Mouse (Mus musculus) forelimb bud, embryonic 11.5 days (tissue): ENCODE data around the gene F930015N05Rik.
A peak's percentile ranks its signal among the peaks of the same experiment; 100 is the strongest.

Experiments
- DNase-seq: peaks from one replicate; pipeline ENCODE4 v3.0.0-alpha.2; 2012; ENCODE audit warnings: low read depth, low spot score

F930015N05Rik gene

GRCm38 (mm10) chr11:64436412-64436727, at the start of gene F930015N05Rik:
Gene F930015N05Rik (minus strand): TSS chr11:64436653.
- DNase-seq, result no peak

DNA sequence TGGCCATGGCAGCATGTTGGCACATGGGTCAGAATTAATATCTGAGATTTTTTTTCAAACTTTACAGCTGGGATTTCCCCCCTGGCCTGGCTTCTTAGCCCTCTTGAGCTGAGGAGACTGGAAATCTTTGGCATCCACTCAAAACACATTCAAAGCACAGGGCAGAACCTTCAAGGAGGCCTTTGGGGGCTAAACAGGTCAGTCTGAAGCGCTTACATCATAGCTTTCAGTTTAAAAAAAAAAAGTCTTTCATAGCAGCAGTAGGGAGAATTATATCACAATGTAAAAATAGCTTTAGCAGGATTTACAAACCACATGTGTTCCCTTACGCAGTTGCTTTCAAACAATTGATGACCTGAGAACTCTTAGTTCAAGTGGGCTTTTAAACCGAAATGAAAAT, 45.0 kb upstream of the F930015N05Rik start:
- no peak for DNase-seq

- no peak for DNase-seq
Observed at GRCm38 (mm10) chr11:64473679-64474078, 37.2 kb upstream of the F930015N05Rik start.

DNA sequence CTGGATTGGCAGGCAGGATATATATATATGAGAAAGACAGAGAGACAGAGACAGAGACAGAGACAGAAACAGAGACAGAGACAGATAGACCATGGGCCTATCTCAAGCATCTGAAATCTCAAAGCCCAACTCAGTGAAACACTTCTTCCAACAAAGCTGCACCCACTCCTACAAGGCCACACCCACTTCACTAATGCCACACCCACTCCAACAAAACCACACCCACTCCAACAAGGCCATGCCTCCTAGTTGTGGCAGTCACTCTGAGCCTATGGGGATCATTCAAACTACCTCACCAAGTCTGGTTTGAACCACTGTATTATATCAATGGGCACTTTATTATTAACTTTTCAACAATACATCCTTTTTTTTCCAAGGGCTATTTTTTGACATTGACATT, 34.2 kb upstream of the F930015N05Rik start:
- DNase-seq, result no peak

GRCm38 (mm10) chr11:64468737-64469136, 32.3 kb upstream of the F930015N05Rik start:
- DNase-seq, result no peak

DNA sequence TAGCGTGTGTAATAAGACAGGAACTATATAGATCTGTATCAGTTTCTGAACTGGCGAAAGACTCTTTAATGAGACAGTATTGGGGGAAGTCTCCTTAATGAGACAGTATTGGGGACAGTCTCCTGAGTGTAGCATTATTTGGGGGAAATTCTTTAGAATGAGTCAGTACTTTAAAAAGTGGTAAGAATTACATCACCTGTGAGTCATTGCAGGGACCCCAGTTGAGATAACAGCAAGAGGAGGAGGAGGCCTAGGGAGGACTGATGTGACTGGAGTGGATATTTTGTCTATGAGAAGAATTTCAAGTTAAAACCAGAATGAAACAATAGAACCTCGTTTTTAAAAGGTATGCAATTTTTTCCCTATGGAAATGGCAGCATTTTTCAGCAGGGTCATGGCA, 25.3 kb upstream of the F930015N05Rik start:
- DNase-seq, result no peak

DNA sequence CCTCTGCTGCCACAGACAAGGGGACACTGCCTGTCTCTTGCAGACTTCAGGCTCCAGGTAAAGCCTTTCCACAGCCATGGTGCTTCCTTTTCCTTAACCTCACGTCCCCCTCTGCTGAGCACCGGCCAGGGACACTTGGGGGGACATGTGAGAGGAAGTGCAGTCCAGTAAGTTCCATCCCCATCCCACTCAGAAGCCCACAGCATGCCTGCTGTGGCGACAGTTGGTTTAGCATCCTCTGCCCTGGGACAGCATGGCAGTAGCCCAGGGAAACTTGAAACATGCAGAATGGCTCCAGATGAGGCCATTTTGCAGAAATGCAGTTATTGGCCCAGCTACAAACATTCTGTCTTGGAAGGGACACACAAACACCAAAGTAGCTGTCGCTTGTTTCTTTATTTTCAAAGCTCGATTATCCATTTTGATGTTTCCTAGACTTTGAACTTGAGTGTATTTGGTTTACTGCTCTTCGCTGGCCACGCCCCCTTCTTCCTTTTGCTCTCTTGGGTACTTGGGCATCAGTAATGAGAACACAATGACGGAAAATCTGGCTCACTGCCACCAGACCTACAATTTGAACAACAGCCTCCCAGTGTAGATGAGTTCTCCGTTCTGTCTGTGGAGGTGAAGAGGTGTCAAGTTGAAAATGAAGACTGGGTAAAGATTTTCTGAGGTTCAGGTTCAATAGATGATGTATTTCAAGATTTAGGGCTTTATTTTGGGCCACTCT, 12.3 kb upstream of the F930015N05Rik start:
- no peak for DNase-seq

DNA sequence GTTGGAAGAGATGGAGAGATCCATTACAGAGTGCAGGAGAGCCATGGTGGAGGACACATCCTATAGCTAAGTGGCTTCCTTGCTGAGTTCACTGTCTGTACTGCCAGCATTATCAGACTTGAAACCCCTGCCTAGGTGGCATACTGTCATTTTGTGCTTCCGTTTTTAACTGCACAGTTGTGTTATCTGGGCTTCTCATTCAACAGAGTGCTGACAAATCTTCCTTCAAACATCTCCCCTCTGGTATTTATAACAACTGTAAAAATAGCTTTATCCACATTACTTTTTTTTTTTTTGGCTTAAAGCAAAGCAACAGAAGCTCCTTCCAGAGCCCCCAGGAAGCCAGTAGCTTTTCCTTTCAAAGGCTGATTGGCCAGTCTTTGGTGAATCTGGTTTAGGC, 8.8 kb upstream of the F930015N05Rik start:
- no peak for DNase-seq

DNA sequence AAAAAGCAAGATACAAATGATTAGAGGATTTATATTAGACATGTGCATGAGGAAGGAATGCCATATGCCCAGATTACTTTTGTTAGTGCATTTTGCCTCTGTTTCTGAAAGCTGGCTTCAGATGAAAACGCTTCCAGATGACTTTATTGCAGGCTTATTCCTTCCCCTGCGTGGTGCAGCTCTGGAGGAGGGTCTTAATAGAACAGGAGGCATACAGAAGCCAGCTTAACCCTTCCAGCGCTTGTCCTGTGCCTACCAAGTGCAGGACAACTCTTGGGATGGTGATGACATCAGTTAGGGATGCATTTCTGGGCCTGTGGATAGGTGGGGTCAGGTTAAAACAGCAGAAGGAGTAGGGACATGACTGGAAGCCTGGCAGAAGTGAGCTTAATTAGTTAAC, 6.2 kb upstream of the F930015N05Rik start:
- no peak for DNase-seq

GRCm38 (mm10) chr11:64442119-64442518, 5.7 kb upstream of the F930015N05Rik start:
- peak; percentile 80 for DNase-seq

- DNase-seq, result no peak
Observed at GRCm38 (mm10) chr11:64438909-64439308, 2.5 kb upstream of the F930015N05Rik start.

DNA sequence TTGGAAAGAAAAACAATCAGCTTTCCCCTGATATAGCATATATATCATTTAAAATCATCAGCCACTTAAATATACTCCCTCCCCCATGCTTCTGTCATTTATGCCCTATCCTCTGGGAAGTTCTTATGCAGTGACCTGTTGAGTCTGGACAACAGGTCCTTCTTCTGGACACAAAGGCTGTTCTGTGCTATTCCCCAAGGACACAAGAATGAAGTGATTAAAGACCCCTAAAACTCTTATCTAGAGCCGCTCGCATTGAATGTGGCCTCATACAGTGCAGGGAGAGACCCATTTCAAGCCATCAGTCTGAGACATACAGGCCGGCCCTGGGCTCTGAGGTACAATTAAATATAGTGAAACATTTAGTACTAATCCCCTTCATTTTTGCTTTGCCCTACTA, 1.3 kb upstream of the F930015N05Rik start:
- DNase-seq, result no peak

GRCm38 (mm10) chr11:64436791-64437298, 392 bp upstream of the F930015N05Rik start:
- DNase-seq, result no peak

DNA sequence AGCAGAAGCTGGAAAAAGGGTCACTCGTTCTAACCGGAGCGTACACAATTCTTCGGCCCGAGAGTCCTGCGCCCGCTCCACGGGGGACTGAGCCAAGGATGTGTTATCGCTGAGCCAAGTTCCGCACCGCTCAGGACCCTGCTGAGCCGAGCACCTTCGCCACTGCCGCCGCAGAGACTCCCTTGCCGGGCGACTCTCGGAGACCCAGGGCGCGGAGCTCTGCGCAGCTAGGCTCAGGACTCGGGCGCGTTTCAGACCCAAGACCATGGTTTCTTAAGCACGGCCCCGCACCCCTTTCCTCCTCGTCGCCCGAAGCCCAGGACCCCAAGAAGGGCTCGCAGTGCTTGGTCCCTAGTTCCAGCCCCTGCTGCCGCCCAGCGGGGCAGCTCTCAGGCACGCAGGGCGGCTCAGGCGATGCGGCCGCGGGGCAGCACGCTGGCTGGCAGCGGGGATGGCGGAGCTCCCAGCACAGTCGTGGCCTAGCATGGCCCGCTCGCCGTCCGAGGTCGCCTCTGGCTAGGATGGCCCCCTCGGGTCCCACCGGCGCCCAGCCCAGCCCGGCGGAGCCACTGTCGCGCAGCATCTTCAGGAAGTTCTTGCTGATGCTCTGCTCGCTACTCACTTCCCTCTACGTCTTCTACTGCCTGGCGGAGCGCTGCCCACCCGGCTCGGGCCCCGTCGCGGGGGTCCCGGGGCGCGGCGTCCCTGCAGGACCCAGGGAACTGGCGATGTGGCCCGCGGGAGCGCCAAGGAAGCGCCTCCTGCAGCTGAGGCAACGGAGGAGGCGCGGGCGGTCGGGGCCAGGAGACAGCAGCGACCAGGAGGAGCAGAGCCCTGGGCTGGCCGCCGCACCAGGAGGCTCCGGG, 674 bp downstream of the F930015N05Rik start:
- no peak for DNase-seq

- peak; percentile 71 for DNase-seq
Observed at GRCm38 (mm10) chr11:64434611-64435545, 1.6 kb downstream of the F930015N05Rik start, which contains the start of gene Hs3st3a1. Gene Hs3st3a1 (plus strand): TSS chr11:64435332.

GRCm38 (mm10) chr11:64418969-64419368, 17.5 kb downstream of the F930015N05Rik start:
- DNase-seq, result no peak

DNA sequence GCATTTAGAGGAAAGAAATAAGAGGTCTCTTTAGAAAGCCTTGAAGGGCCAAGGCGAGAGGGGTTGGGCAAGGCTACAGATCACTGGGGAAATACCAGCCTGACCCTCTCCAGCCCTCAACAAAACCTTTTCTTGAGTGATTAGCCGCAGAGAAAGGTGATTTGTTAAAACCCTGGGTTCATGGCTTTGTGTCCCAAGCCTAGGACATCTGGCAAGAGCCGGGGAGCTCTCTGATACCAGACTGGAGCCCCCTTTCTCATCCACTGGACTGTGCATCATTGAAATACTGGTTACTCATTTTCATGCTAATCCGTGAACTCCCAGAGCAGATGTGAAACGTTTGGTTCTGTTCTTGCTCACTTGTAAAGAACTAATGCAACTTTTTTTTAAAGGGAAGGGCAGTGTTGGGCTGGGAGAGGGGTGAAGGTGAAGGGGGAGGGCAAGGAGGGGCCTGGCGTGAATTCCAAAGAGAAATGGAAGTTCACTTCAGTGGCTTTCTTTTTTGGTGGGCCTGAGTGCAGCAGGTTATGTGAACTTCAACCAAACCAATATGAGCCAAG, 35.8 kb downstream of the F930015N05Rik start:
- DNase-seq, result no peak

- no peak for DNase-seq
Observed at GRCm38 (mm10) chr11:64397612-64398011, 38.8 kb downstream of the F930015N05Rik start.

DNA sequence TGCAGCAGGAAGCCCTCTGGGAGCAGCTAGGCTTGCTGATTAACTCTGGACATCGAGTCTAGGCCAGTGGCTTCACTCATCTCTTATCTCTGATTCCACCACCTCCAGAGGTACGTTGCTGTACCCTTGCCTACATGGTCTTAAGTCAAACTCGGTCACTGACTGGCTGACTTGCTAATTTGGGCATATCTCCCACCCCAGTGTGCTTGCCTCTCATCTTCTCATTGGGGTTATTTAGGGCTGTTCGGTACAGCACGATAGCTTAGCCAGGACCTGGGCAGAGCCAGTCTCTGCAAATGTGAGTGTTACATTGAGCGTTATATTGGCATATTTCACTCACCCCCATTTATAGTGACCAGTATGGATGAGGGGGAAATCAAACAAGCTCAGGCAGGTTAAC, 39.5 kb downstream of the F930015N05Rik start:
- DNase-seq, result no peak

GRCm38 (mm10) chr11:64396331-64396881, 40.0 kb downstream of the F930015N05Rik start:
- DNase-seq, result no peak

- no peak for DNase-seq
Observed at GRCm38 (mm10) chr11:64386333-64386732, 50.1 kb downstream of the F930015N05Rik start.
